Mouse (Mus musculus) stomach, postnatal 0 days (tissue): ENCODE results near the gene Bcl2l13. TPM values are rescaled to one million over a fixed set of nuclear protein-coding genes. Genes with fewer than 3 reads are reported as not detected.

Experiments
- ATAC-seq: fragments of 200-750 bp; cut with Nextera tagmentation; 2 replicates; pipeline ENCODE4 v1.8.0; 2017; ENCODE audit not compliant: low FRiP score, low TSS enrichment
- DNase-seq: peaks from one replicate; pipeline ENCODE4 v3.0.0-alpha.2; 2016; ENCODE audit warnings: low spot score
- H3K27ac ChIP-seq: fragments of 300-500 bp; sonication (generic); replicated peaks from 2 replicates; pipeline ENCODE4 v1.5.1; 2014; ENCODE audit warnings: mild to moderate bottlenecking, control low read depth
- H3K27me3 ChIP-seq: fragments of 300-500 bp; sonication (generic); 2 replicates; pipeline ENCODE4 v1.6.1; 2014; ENCODE audit warnings: low read length; ENCODE audit not compliant: control insufficient read depth, insufficient read depth
- H3K36me3 ChIP-seq: fragments of 300-500 bp; sonication (generic); 2 replicates; pipeline ENCODE4 v1.6.1; 2014; ENCODE audit warnings: low read length, mixed read lengths; ENCODE audit not compliant: control insufficient read depth, insufficient read depth
- H3K4me1 ChIP-seq: fragments of 300-500 bp; sonication (generic); replicated peaks from 2 replicates; pipeline ENCODE4 v1.6.1; 2014; ENCODE audit warnings: antibody characterized with exemption; ENCODE audit not compliant: control insufficient read depth, insufficient read depth
- H3K4me2 ChIP-seq: fragments of 300-500 bp; sonication (generic); replicated peaks from 2 replicates; pipeline ENCODE4 v1.6.1; 2014; ENCODE audit warnings: low read depth, mild to moderate bottlenecking, control low read depth, moderate library complexity
- H3K4me3 ChIP-seq: fragments of 300-500 bp; sonication (generic); 2 replicates; pipeline ENCODE4 v1.5.1; 2014; ENCODE audit warnings: low read depth, low read length, control low read depth
- H3K9ac ChIP-seq: fragments of 300-500 bp; sonication (generic); 2 replicates; pipeline ENCODE4 v1.6.1; 2014; ENCODE audit warnings: mild to moderate bottlenecking, low read length, control low read depth, mixed read lengths
- H3K9me3 ChIP-seq: fragments of 300-500 bp; sonication (generic); 2 replicates; pipeline ENCODE4 v1.6.1; 2016; ENCODE audit warnings: low read length; ENCODE audit not compliant: control insufficient read depth
- CTCF ChIP-seq: IDR thresholded peaks from 2 replicates; pipeline ENCODE4 v1.5.1; 2016; ENCODE audit warnings: antibody characterized with exemption, low read depth, mild to moderate bottlenecking, moderate library complexity
- EP300 ChIP-seq: optimal IDR thresholded peaks from 2 replicates; pipeline ENCODE3; 2016; ENCODE audit warnings: antibody characterized with exemption
- whole genome bisulfite sequencing: fragments of 180-500 bp; shearing (Covaris S2); extraction: QIAGEN DNeasy Blood & Tissue Kit; methylation state at CpG from one replicate; pipeline ENCODE4 v1.1.7; 2014; 5-methylcytosine and 5-hydroxymethylcytosine counted together
- polyA plus RNA-seq: library from polyadenylated mRNA; unstranded; fragments of >200 nt; fragmentation: Nextera tagmentation; extraction: Ambion mirVana; gene quantifications from 2 replicates; pipeline ENCODE4 v1.2.1, GENCODE M21; 2015

Bcl2l13 gene
- polyA plus RNA-seq, 1 experiment from 2014 or later, result 18.4 TPM

DNA sequence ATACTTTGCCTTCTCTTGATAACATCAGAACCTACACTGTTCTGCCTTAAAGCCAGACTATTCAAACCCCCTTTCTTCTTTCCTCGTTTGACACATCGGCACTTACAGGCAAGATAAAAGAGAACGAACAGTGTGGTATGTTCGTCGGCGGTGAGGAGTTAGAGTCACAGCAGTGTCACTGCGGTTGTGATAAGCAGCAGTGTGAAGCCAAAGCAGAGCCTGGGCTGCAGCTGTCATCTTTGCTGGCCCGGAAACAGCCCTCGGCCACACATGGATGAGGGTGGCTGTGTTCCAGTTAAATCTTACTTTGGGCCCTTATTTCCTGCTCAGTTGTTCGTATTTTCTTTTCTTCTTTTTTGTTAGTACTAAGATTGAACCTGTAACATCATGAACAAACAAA, 18.4 kb downstream of the Bcl2l13 start:
- ATAC-seq, result no peak
- 74% methylated on average over 10 of the region's 10 CpGs for WGBS
- Histone ChIP-seq H3K4me1 (no peaks in the 10 kb centered on the region), H3K36me3 (peaks cover 11% of the 10 kb centered on the region), H3K9ac (no peak overlapping the region), H3K4me3 (no peak overlapping the region), H3K27ac (no peak overlapping the region), H3K4me2 (no peak overlapping the region), H3K27me3 (no peaks in the 10 kb centered on the region), H3K9me3 (no peaks in the 10 kb centered on the region)
- no peak for TF ChIP-seq CTCF
- TF ChIP-seq EP300, result no peak
- DNase-seq, result no peak

DNA sequence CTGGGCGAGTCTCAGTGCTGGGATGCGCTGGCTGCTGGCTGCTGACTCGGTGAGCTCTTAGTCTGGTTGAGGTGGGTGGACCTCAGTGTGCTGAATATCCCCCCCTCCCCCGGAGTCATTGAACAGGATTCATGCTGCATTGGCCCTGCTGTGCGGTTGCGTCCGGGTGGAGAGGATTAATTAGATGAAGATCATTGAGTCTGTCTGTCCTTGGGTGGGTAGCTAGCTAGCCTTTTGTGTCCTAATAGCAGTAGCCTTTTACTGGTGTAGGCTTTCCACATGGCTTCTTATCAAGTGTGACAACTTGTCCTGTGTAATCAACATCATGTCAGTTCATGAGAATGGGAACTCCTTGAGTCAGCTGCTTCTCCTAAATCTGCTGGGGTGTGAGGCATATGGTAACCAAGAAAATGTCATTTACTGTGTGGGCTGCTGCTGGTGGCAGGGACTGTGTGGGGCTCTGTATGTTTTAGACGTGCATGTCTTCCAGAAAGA, 22.3 kb downstream of the Bcl2l13 start:
- no peak for ATAC-seq
- Histone ChIP-seq H3K36me3 (peaks cover 7% of the 10 kb centered on the region), H3K27ac (no peak overlapping the region), H3K4me2 (no peak overlapping the region), H3K9ac (no peak overlapping the region), H3K9me3 (no peaks in the 10 kb centered on the region), H3K27me3 (no peaks in the 10 kb centered on the region), H3K4me1 (no peaks in the 10 kb centered on the region), H3K4me3 (no peak overlapping the region)
- WGBS, result 78% methylated on average over 8 of the region's 8 CpGs
- TF ChIP-seq CTCF, result no peak
- no peak for TF ChIP-seq EP300
- DNase-seq, result no peak

DNA sequence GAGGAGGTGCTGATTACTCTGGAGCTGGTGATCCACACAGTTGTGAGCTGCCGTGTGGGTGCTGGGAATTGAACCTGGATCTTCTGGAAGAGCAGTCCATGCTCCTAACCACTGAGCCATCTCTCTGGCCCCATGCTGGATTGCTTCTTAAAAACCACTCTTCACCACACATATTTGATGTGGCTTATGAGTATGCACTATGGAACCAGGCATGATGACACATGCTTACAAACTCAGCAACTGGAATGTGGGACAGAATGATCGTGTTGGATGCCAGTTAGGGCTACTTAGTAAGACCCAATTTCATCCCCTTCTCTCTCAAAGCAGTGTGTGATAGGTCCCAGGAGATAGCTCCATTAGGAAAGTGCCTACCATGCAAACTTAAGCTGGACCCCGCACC, 24.1 kb downstream of the Bcl2l13 start:
- no peak overlapping the region for H3K27ac ChIP-seq
- H3K9me3 ChIP-seq, result no peaks in the 10 kb centered on the region
- no peak for DNase-seq
- no peaks in the 10 kb centered on the region for H3K4me1 ChIP-seq
- TF ChIP-seq EP300 (no peak), CTCF (no peak)
- WGBS, result 87% methylated on average over 3 of the region's 3 CpGs
- peaks cover 5% of the 10 kb centered on the region for H3K36me3 ChIP-seq
- no peak overlapping the region for H3K4me2 ChIP-seq
- no peak overlapping the region for H3K9ac ChIP-seq
- no peak for ATAC-seq
- no peaks in the 10 kb centered on the region for H3K27me3 ChIP-seq
- no peak overlapping the region for H3K4me3 ChIP-seq

DNA sequence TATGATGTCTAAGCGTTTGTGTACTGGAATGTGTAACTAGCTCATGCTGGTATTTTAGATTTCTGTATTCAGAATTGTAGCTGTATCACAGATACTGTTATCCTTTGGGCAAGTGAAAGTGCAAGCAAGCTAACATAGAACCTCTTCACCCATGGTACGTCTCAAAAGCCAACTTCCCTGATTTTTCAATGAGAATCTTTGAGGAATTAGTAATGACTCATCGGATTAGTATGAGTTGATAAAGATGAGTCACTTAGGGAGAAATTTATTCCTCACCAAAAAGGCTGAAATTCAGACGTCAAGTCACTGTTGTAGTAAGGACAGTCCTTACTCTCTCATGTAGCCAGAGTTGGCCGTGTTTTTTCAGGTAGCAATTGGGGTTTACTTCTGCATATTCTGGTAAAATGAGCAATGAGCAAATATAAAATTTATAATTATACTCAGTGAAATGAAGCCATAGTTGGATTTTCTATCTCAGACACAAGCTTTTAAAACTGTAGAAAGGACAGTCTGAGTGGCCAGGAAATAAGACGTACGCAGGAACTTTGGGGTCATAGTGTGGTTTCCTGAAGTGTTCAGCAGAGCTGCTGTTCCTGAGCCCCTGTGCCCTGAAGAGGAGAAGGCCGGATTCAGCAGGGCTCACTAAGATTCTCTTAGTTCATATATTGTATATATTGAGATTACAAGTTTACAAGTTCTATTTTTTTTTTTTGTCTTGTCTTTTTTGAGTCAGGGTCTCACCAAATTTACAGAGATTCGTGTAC, 30.2 kb downstream of the Bcl2l13 start:
- Histone ChIP-seq H3K9me3 (no peaks in the 10 kb centered on the region), H3K4me1 (no peaks in the 10 kb centered on the region), H3K27ac (no peak overlapping the region), H3K27me3 (no peaks in the 10 kb centered on the region), H3K36me3 (no peaks in the 10 kb centered on the region; the same call in 1 of the 2 replicates), H3K4me2 (no peak overlapping the region), H3K4me3 (no peak overlapping the region), H3K9ac (no peak overlapping the region)
- no peak for ATAC-seq
- 67% methylated on average over 9 of the region's 9 CpGs for WGBS
- DNase-seq, result no peak
- no peak for TF ChIP-seq CTCF

DNA sequence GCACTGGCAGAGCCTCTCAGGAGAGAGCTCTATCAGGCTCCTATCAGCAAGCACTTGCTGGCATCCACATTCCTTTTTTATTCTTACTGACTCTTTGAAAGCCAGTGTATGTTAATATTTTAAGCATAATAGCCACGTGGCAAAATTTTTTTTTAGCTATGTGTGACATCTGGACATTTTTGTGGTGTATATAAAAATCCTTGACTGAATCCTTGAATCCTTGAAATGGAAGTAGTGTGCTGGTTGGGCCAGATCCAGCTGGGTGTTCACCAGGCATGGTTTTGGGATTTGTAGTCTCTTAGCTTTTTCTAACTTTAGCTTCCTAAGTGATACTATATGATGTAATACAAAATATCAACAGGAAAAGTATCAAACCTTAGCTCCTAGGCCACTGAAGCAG, 32.8 kb downstream of the Bcl2l13 start:
- H3K4me2 ChIP-seq, result no peak overlapping the region
- H3K9me3 ChIP-seq, result no peaks in the 10 kb centered on the region
- H3K36me3 ChIP-seq, result peaks cover 3% of the 10 kb centered on the region; the same call in 1 of the 2 replicates
- H3K4me1 ChIP-seq, result no peaks in the 10 kb centered on the region
- ATAC-seq (no peak), DNase-seq (no peak)
- no peaks in the 10 kb centered on the region for H3K27me3 ChIP-seq
- 44% methylated on average over 1 of the region's 1 CpGs for WGBS
- H3K9ac ChIP-seq, result no peak overlapping the region
- H3K4me3 ChIP-seq, result no peak overlapping the region
- TF ChIP-seq EP300 (no peak), CTCF (no peak)
- H3K27ac ChIP-seq, result no peak overlapping the region

DNA sequence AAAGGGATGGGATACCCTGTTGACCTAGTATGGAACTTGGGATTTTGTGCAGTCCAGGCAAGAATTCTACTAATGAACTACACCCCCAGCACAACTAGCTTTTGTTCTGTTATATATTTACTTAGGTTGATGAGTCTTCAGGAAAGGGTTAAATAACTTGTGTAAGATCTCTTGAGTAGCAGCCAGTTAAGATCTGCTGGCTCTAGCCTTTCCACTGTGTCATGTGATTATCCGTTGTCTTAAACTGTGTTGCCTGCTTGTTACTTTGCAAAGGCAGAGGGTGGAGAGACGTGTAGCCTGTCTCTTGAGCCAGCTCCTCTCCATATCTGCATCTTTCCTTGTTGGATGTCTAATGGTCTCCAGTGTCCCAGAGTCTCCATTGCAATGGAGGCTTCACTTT, 35.3 kb downstream of the Bcl2l13 start:
- WGBS, result 70% methylated on average over 2 of the region's 2 CpGs

More for the DNA sequence above, 35.3 kb downstream of the Bcl2l13 start:
- Histone ChIP-seq H3K9ac (no peak overlapping the region), H3K27me3 (no peaks in the 10 kb centered on the region), H3K36me3 (peaks cover 3% of the 10 kb centered on the region; the same call in 1 of the 2 replicates), H3K9me3 (no peaks in the 10 kb centered on the region), H3K4me2 (no peak overlapping the region), H3K27ac (no peak overlapping the region), H3K4me1 (no peaks in the 10 kb centered on the region), H3K4me3 (no peak overlapping the region)
- ATAC-seq, result no peak
- no peak for DNase-seq
- TF ChIP-seq EP300 (no peak), CTCF (no peak)
